Mouse (Mus musculus) olfactory bulb, adult 2 months (tissue): ENCODE data around the gene Iqch. TPM values are rescaled to one million over a fixed set of nuclear protein-coding genes. Genes with fewer than 3 reads are reported as not detected.

ENCODE experiments used
- H3K27ac ChIP-seq: fragments of 200-500 bp; 2 replicates; pipeline ENCODE4 v1.5.1; 2012; ENCODE audit warnings: low read depth, low read length; ENCODE audit not compliant: insufficient read depth
- H3K4me1 ChIP-seq: fragments of 200-500 bp; 2 replicates; pipeline ENCODE4 v1.6.1; 2012; ENCODE audit warnings: low read length; ENCODE audit not compliant: control insufficient read depth, insufficient read depth
- H3K4me3 ChIP-seq: fragments of 200-500 bp; 2 replicates; pipeline ENCODE4 v1.5.1; 2012; ENCODE audit warnings: mild to moderate bottlenecking, low read depth, low read length, moderate library complexity; ENCODE audit not compliant: insufficient read depth
- CTCF ChIP-seq: fragments of 200-500 bp; IDR thresholded peaks from 2 replicates; pipeline ENCODE4 v1.5.1; 2012; ENCODE audit warnings: low read depth, mild to moderate bottlenecking, low read length, moderate library complexity; ENCODE audit not compliant: insufficient read depth
- POLR2A ChIP-seq: fragments of 200-500 bp; IDR thresholded peaks from 2 replicates; pipeline ENCODE4 v1.6.1; 2012; ENCODE audit warnings: mild to moderate bottlenecking, low read depth, low read length, moderate library complexity; ENCODE audit not compliant: insufficient read depth
- WGBS: fragments of 180-500 bp; shearing (Covaris S2); methylation state at CpG from one replicate; pipeline ENCODE4 v1.1.7; 2018; 5-methylcytosine and 5-hydroxymethylcytosine counted together
- polyA plus RNA-seq: library from polyadenylated mRNA; stranded (reverse); fragments of >200 nt; gene quantifications from 2 replicates; pipeline ENCODE4 v1.2.4, GENCODE M21; 2012; ENCODE audit warnings: low replicate concordance; ENCODE audit not compliant: missing spikeins, insufficient read depth, insufficient read length

The Iqch gene
- polyA plus RNA-seq, 1 experiment, result not detected

DNA sequence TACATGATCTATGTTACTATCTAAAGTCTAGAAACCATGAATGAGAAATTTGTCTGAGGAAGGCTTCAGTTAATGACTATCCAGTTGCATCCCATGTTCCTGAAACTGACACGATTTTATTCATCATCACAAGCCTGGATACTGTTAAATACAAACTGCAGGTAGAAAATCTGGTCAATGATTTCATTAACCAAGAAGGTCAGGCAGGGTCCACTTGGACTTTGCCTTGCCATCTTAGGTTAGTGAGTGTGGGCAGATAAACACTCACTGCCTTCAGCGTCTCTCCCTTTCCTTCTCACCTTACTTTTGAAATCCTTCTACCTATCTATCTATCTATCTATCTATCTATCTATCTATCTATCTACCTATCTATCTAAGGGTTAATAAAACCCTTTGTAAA, 211.0 kb downstream of the Iqch start:
- Histone ChIP-seq H3K4me1 (peaks cover 2% of the 10 kb centered on the region; the same call in 1 of the 2 replicates), H3K4me3 (no peak overlapping the region), H3K27ac (no peak overlapping the region)
- TF ChIP-seq CTCF, result no peak
- no peak for TF ChIP-seq POLR2A
- WGBS, result 82% methylated on average over 2 of the region's 2 CpGs

DNA sequence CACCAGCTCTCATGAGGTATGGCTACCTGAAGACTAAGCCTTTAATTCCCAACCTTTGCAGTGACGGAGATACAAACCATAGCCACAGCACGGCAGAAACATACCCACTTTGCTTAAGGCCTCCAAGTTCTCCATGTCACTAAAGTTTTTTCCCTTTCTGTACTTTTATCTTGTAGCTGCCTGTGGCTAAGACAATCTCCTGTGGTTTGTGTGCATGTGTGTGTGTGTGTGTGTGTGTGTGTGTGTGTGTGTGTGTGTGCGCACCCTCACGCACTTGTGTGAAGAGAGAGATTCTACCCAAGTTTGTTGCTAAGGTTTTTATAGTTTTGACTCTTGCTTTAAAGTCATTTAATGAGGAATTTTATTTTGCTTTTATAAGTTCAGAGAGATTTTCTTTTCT, 219.5 kb downstream of the Iqch start:
- no peak overlapping the region for H3K27ac ChIP-seq
- no peak overlapping the region for H3K4me3 ChIP-seq
- TF ChIP-seq POLR2A, result no peak
- TF ChIP-seq CTCF, result no peak
- 95% methylated on average over 4 of the region's 4 CpGs for WGBS
- H3K4me1 ChIP-seq, result no peaks in the 10 kb centered on the region

DNA sequence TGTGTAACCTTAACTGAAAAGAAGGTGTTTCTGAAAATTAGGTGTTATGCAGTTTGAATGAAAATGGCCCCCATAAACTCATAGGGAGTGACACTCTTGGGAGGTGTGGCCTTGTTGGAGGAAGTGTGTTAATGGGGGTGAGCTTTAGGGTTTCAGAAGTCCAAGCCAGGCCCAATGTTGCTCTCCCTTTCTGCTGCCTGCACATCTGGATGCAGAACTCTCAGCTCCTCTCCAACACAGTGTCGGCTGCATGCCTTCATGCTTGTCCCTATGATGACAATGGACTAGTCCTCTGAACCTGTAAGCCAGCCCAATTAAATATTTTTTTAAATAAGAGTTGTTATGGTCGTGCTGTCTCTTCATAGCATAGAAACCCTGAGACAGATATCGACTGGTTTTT, 222.0 kb downstream of the Iqch start:
- WGBS, result 94% methylated on average over 3 of the region's 3 CpGs
- no peak for TF ChIP-seq POLR2A
- no peak for TF ChIP-seq CTCF

DNA sequence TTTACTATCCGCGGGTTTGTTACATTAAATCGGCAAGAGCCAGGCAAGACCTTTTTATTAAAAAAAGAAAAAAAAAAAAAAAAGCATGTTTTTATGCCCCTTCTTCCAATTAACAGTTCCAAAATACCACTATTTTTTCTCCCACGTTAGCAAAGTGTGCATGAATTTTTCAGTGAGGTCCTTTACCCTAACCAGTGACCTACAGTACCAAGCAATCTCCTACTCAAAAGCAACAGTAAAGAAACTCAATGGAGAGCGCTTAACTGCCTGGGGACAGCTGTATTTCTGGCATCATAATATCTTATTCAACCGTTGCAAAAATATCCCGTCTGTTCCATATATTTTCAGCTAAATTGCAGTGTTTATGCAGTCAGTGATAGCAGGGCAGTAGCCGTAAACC, 224.1 kb downstream of the Iqch start:
- Histone ChIP-seq H3K4me1 (peaks cover 14% of the 10 kb centered on the region), H3K27ac (peak overlapping the region; percentile 47; the same call in 1 of the 2 replicates), H3K4me3 (peak overlapping the region; percentile 84)
- WGBS, result 5% methylated on average over 8 of the region's 8 CpGs
- TF ChIP-seq CTCF, result no peak
- TF ChIP-seq POLR2A, result no peak

More for the DNA sequence above, 222.0 kb downstream of the Iqch start:
- H3K4me3 ChIP-seq, result no peak overlapping the region
- no peak overlapping the region for H3K27ac ChIP-seq
- H3K4me1 ChIP-seq, result peaks cover 10% of the 10 kb centered on the region

DNA sequence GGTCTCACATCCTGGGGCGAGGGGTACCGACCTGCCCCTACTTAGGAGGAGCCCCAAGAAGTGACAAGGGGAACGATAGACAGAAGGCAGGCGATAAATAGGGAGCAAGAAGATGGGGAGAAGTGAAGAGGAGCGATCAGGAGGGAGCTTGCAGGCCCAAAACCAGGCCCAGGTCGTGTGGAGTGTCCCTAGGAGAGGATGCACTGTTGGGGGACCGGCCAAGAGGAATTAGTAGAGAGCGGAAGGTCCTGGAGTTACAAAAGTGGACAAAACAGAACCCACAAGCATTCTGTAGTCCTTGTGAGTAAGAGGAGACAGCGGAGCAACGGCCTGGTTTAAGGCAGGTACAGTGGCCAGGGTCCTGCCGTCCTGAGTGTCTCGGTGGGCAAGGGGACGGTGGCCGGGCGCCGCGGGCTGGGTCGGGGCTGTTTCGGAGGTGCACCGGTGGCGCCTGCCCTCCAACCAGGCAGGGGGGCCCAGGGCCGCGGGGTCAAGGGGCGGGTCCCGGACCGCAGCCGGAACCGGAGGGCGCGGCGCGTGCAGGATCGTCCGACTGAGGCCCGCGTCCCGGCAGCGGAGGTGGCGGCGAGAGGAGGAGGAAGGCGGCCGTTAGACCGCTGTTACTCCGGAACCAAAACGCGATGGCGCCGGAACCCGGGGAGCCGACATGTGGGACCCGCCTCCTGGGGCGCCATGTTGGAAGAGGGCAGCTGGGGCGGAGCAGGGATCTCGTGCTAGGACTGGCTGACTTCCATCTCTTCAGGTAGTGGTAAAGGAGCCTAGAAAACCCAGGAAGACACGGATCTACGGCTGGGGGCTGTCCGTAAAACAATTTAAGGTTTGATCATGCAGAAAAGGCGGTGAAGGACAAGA, 224.8 kb downstream of the Iqch start, which contains the start of gene Map2k5:
Map2k5 (minus strand) TSS at position 633 of the 873 bp plus-strand sequence.
- under 1% methylated on average over 57 of the region's 58 CpGs for WGBS
- TF ChIP-seq CTCF (no peak), POLR2A (peak; percentile 67)
- Histone ChIP-seq H3K27ac (peak within 1 kb of the TSS; percentile 47; the same call in 1 of the 2 replicates), H3K4me3 (peak within 1 kb of the TSS; percentile 84), H3K4me1 (peaks cover 14% of the 10 kb centered on the region)

DNA sequence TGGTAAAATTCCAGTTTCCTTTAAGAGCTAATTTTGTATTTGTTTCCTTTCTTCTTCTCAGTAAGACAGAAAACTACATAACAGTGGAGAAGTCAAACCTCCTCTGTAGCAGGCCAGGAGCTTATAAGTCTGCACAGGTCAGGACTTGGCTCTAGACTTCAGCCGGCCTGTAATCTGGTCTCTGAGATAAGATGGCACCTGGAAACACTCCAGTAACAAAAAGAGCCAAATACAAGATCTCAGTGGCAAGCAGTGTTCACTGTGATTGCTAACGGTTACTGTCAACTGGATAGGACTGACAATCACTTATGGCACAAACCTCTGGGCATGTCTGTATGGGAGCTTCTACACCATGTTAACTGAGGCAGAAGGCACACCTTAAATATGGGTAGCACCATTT, 229.0 kb downstream of the Iqch start:
- WGBS, result 90% methylated on average over 2 of the region's 2 CpGs
- TF ChIP-seq POLR2A (no peak), CTCF (no peak)
- H3K27ac ChIP-seq, result no peak overlapping the region

DNA sequence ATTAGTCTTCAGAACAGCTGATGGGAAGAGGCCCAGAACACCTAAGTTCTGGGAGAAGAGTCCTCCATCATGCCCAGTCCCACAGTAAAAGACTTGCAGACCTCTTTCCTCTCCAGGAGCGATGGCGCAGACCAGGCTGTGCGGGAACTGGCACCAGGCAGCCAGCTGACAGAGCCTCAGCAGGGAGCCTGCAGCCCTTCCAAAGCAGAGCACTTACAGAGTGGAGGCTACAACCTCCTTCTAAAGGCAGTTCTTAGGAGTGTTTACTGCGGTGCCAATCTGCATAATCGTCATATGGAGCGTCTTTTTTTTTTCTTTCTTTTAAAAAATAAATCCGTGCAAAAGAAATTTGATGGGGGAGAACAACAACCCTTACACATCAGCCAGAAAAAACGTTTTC, 229.8 kb downstream of the Iqch start:
- TF ChIP-seq CTCF, result no peak
- no peak for TF ChIP-seq POLR2A
- H3K27ac ChIP-seq, result no peak overlapping the region
- no peak overlapping the region for H3K4me3 ChIP-seq
- H3K4me1 ChIP-seq, result peaks cover 22% of the 10 kb centered on the region
- 58% methylated on average over 8 of the region's 8 CpGs for WGBS

More for the DNA sequence above, 229.0 kb downstream of the Iqch start:
- Histone ChIP-seq H3K4me1 (peaks cover 18% of the 10 kb centered on the region), H3K4me3 (no peak overlapping the region)

Other genes starting within 250 kb of the Iqch start
- not detected in 2 replicates for gene Map2k5, start 224.6 kb downstream of the Iqch start, polyA plus RNA-seq
- gene 2300009A05Rik, start 203.2 kb downstream of the Iqch start, polyA plus RNA-seq, result not detected in 2 replicates
- not detected in 2 replicates for gene Aagab, start 167 bp upstream of the Iqch start, polyA plus RNA-seq
- not detected in 2 replicates for gene Smad3, start 155.5 kb upstream of the Iqch start, polyA plus RNA-seq